Mouse (Mus musculus): ENCODE measurements at regions not wholly inside any gene's neighbourhood (a gene's known extent, or its start where the extent isn't known, plus 50 kb on each side); places are given as distances from the start of the nearest gene placed in this dataset.

DNA sequence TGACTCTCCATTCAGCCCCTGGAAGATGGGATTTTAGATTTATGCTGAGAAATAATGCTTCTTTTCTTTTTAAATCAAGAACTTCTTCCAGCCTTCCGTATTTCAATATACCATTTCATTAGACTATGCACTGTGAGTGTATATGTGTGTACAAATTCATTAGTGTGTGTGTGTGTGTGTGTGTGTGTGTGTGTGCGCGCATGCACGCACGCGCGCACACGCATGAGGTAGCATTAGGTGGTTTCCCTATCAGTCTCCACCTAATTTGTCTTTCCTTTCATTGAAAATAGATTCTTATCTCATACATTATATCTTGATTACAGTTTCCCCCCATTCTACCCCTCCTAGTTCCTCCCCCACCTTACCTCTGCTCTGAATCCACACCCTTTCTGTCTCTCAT is 130.7 kb downstream of the Ube2e3 start:
- TF ChIP-seq CTCF (IDR thresholded peaks at IDR 0.05; ENCODE audit: control insufficient read depth, insufficient read depth, insufficient read length) (no peak), MAX (IDR thresholded peaks at IDR 0.05) (no peak)

Measured in C2C12 (cell line).